Mouse (Mus musculus): Measurements from ENCODE around the gene Kcnj5. TPM values are rescaled to one million over a fixed set of nuclear protein-coding genes. Genes with fewer than 3 reads are reported as not detected.

Gene Kcnj5
- 1.1 TPM for polyA plus RNA-seq (2014; fragmentation: Illumina TruSeq; extraction: RNeasy Lipid Tissue Mini Kit (QIAGEN cat#74804); ENCODE audit: low read depth, low replicate concordance)

GRCm38 (mm10) chr9:32344051-32344450, at the start of gene Kcnj5:
Kcnj5 (minus strand) TSS chr9:32344350.

GRCm38 (mm10) chr9:32372202-32372601, 28.1 kb upstream of the Kcnj5 start, which contains the start of gene Kcnj1:
Kcnj1 (plus strand) TSS chr9:32372493.

Other genes starting within 250 kb of the Kcnj5 start
- 15.7 TPM for gene Arhgap32, start 228.2 kb downstream of the Kcnj5 start, polyA plus RNA-seq (2014; fragmentation: Illumina TruSeq; extraction: RNeasy Lipid Tissue Mini Kit (QIAGEN cat#74804); ENCODE audit: low read depth, low replicate concordance)
- gene Kcnj1, start 28.1 kb upstream of the Kcnj5 start, polyA plus RNA-seq (2014; fragmentation: Illumina TruSeq; extraction: RNeasy Lipid Tissue Mini Kit (QIAGEN cat#74804); ENCODE audit: low read depth, low replicate concordance), result 666 TPM
- 7.6 TPM for gene Fli1, start 198.5 kb upstream of the Kcnj5 start, polyA plus RNA-seq (2014; fragmentation: Illumina TruSeq; extraction: RNeasy Lipid Tissue Mini Kit (QIAGEN cat#74804); ENCODE audit: low read depth, low replicate concordance)